Mouse (Mus musculus) heart, postnatal 0 days (tissue): ENCODE measurements around the gene Crtc2.

Experiments
- CTCF ChIP-seq: IDR thresholded peaks from 2 replicates; pipeline ENCODE4 v1.5.1; 2016; ENCODE audit warnings: antibody characterized with exemption, control low read depth, low read depth
- EP300 ChIP-seq: IDR thresholded peaks from 2 replicates; pipeline ENCODE4 v1.6.1; 2016; ENCODE audit warnings: antibody characterized with exemption, low read depth

GRCm38 (mm10) chr3:90268971-90269370, 15.0 kb downstream of the Crtc2 start:
- TF ChIP-seq CTCF (no peak), EP300 (no peak)
